Mouse (Mus musculus): ENCODE results near the gene Phtf2.

DNA sequence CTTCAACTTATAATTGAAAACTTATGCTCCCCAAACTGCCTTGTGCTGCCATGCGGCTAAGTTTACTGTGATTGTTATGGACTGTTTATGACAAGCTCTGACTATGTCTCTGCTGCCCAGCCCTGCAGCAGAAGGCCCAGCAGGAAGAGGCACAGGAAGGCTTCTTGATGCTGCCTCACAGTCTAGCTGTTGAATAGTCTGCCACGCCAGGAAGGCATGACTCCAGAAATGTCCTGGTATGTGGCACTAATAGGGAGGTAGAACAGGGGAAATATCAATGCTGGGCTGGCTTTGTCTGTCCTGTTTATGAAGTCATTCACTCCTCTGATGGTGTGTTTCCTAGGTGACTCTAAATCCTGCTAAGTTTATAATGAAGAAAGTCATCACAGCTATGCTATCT, 102.7 kb downstream of the Phtf2 start:
- TF ChIP-seq E2F4 (IDR thresholded peaks at IDR 0.05; ENCODE audit: insufficient read depth) = no peak
- TF ChIP-seq POLR2AphosphoS2 (IDR thresholded peaks at IDR 0.05; ENCODE audit: insufficient read length, low read depth) = no peak
- TF ChIP-seq POLR2A (IDR thresholded peaks at IDR 0.05; ENCODE audit: insufficient read length, low read depth) = no peak
- TF ChIP-seq USF1 (IDR thresholded peaks at IDR 0.05; ENCODE audit: low read depth) = no peak
- TF ChIP-seq MAX (IDR thresholded peaks at IDR 0.05; ENCODE audit: low read depth) = no peak
- no peak for TF ChIP-seq TCF12 (IDR thresholded peaks at IDR 0.05; ENCODE audit: insufficient read depth, poor library complexity, severe bottlenecking)
- TF ChIP-seq MYOD1 (IDR thresholded peaks at IDR 0.05; ENCODE audit: control insufficient read depth in 1 of 3, insufficient read length in 2 of 3, low read depth in 2 of 3) = no peak

All from myocyte (in vitro differentiated cells).